Mouse (Mus musculus): ENCODE results near the gene Sdad1.

DNA sequence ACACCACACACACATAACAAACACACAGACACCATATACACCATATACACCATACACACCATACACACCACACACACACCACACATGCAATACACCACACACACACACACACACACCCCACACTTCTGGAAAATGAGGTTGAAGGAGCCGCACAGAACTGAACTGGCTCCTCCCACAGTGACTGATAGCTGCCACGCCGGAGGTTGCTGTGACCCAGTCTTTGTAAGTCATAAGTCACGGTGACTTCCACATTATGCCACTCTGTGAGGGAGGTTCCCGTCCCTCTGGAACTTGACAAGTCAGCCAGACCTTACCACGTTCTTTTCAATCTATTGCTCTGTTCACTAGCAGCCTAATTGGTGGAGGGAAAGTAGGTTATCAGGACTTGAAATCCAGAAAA is 55.8 kb downstream of the Sdad1 start:
- no peak for TF ChIP-seq POLR2A (IDR thresholded peaks at IDR 0.05; ENCODE audit: insufficient read length, low read depth)
- no peak for TF ChIP-seq POLR2AphosphoS2 (IDR thresholded peaks at IDR 0.05; ENCODE audit: insufficient read length, low read depth)
- no peak for TF ChIP-seq MAX (IDR thresholded peaks at IDR 0.05; ENCODE audit: low read depth)
- no peak for TF ChIP-seq USF1 (IDR thresholded peaks at IDR 0.05; ENCODE audit: low read depth)
- no peak for TF ChIP-seq MYOG (IDR thresholded peaks at IDR 0.05; ENCODE audit: control insufficient read depth in 1 of 3, insufficient read depth in 1 of 3, insufficient read length in 2 of 3, low read depth in 2 of 3)
- TF ChIP-seq CEBPB (IDR thresholded peaks at IDR 0.05; ENCODE audit: insufficient read depth, poor library complexity, severe bottlenecking), result no peak
- TF ChIP-seq E2F4 (IDR thresholded peaks at IDR 0.05; ENCODE audit: insufficient read depth), result no peak
- TF ChIP-seq MYOD1 (IDR thresholded peaks at IDR 0.05; ENCODE audit: control insufficient read depth in 1 of 3, insufficient read length in 2 of 3, low read depth in 2 of 3), result no peak
- TF ChIP-seq REST (IDR thresholded peaks at IDR 0.05; ENCODE audit: insufficient read depth, insufficient read length), result no peak
